Mouse (Mus musculus) brain, adult 2 months (tissue): Measurements from ENCODE around the gene Gm13871.
"Not testable (repeated sequence)": the region's sequence is repeated elsewhere in the genome, so short reads cannot be mapped to it uniquely, and the experiment has no call there.

Experiments used
- DNase-seq: peaks from one replicate; pipeline ENCODE4 v3.0.0; 2011; ENCODE audit warnings: low read depth, low spot score

The Gm13871 gene

DNA sequence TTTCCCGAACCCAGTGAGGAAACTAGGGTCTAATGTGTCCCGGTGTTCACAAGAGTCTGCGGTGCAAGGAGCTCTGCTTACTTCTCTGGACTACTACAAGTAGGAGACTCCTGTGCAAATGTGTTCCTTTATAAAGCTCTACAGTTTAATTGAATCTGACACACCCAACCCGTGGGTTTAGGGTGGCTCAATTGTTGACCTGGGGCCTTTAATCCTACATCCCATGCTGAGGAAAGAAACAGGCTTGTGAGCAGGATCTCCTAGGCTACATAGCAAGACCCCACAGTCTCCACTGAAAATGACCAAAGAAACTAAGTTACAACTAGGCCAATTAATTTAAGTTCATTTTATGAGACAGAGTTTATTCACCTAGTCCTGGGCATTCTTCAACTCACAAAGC, at the start of gene Gm13871:
Gene Gm13871, minus strand, starts transcription at position 101 of the 400 bp plus-strand sequence.
- not testable (repeated sequence) for DNase-seq

DNA sequence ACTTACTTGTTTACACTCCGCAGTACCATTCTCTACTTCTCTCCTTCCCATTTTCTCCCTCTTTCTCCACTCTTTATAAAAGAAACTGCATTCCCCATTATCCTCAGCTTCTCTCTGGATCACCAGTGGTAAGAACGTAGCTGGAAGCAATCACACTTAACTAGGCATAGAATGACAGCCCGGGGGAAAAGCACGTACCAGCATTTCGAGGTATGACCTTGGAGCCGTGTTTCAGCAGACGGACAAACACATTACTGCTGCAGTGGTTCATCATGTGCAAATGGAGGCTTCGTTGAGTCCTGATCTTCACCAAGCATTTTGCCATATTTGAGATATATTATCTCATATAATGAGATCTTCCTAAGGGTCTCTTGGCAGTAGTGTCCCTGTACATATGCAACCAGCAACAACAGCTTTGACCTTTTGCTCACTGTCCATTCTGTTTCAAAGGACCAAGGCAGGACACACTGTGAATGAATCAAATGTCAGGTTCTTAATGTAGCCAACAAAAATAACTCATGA, 44.7 kb upstream of the Gm13871 start, which contains the start of gene 2310002L09Rik:
Gene 2310002L09Rik, minus strand, starts transcription at position 472 of the 522 bp plus-strand sequence.
- DNase-seq = no peak

GRCm38 (mm10) chr4:73920660-73921059, 14.9 kb upstream of the Gm13871 start, which contains the start of gene Gm11756:
Gene Gm11756 (minus strand): TSS chr4:73920760.
- not testable (repeated sequence) for DNase-seq

DNA sequence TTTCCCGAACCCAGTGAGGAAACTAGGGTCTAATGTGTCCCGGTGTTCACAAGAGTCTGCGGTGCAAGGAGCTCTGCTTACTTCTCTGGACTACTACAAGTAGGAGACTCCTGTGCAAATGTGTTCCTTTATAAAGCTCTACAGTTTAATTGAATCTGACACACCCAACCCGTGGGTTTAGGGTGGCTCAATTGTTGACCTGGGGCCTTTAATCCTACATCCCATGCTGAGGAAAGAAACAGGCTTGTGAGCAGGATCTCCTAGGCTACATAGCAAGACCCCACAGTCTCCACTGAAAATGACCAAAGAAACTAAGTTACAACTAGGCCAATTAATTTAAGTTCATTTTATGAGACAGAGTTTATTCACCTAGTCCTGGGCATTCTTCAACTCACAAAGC, 14.7 kb downstream of the Gm13871 start, which contains the start of gene Gm11757:
Gene Gm11757, minus strand, starts transcription at position 101 of the 400 bp plus-strand sequence.
- not testable (repeated sequence) for DNase-seq

- DNase-seq = not testable (repeated sequence)
These were observed 29.6 kb downstream of the Gm13871 start, which contains the start of gene Gm11758 for GRCm38 (mm10) chr4:73876166-73876565. Gene Gm11758 (minus strand): TSS chr4:73876266.
